Mouse (Mus musculus) lung, postnatal 36 days (tissue): Measurements from ENCODE around the gene Gpx3.

ENCODE experiments used
- DNase-seq: peaks from one replicate; pipeline ENCODE4 v3.0.0; 2022; ENCODE audit warnings: mixed read lengths

The Gpx3 gene

DNA sequence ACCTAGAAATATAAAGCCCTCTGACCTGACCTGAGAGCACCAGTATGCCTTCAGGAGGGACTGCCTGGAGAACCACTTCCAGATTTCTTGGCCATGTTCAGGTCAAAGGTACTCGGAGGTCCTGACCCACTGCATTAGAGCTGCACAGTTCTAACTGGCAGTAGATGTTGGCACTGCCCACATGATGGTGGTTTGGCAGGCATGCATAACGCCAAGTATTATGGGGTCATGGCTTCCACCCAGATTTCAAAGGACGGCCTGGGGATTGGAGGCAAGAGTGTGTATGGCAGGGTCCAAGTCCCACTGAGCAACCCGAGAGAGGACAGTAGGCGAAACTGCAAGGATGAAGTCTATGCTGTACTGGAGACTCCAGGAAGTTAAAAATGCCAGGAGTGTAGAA, 11.6 kb downstream of the Gpx3 start:
- DNase-seq, result no peak

DNA sequence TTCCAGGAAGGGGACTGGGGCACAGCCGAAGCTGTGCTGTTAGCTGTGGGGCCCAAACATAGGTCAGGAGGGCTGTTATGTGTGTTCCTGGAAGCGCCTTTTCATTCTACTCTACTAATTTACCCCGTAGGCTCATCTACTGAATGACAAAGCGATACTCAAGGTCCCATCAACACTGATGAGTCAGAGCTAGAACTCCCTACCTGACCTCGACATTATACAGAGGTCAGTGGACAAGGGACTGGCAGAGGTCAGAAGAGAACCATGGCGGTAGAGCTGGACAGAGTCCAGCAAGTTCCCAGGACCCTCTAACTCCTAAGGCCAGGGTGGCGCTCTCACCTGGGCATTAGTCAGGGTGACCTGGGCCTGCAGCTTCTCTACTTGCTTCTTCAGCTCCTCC, 15.2 kb downstream of the Gpx3 start:
- no peak for DNase-seq

GRCm38 (mm10) chr11:54918273-54918672, 16.0 kb downstream of the Gpx3 start:
- no peak for DNase-seq

- DNase-seq, result no peak
These were observed 18.1 kb downstream of the Gpx3 start for GRCm38 (mm10) chr11:54920127-54920972.

DNA sequence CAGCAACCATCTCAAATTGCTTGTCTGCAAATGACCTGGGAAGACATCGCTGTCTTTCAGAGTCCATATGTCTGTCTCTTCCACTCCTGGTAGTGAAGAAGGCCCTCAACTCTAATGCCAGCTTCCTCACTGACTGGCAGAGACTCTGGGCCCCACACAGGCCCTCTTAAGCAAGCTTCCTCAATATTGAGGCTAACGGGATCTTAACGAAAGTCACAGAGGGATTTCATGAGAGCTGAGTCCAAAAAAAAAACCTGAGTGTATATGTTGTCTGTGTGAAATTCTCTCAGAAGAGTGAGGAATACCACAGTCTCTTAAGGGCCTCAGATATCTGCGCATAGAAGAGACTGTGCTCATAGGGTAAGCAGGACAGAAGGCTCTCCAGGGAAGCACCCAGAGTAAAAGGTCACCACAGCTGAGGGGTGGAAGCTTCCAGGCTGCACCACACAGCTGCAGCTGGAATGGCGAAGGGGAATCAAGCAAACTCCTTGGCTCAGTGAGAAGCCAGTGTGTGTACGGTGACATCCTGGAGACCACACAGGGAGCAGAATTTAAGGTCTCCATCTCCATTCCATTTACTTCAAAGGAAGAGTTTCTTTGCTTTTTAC, 18.8 kb downstream of the Gpx3 start:
- no peak for DNase-seq

- no peak for DNase-seq
These were observed 19.5 kb downstream of the Gpx3 start for GRCm38 (mm10) chr11:54921798-54922197.

DNA sequence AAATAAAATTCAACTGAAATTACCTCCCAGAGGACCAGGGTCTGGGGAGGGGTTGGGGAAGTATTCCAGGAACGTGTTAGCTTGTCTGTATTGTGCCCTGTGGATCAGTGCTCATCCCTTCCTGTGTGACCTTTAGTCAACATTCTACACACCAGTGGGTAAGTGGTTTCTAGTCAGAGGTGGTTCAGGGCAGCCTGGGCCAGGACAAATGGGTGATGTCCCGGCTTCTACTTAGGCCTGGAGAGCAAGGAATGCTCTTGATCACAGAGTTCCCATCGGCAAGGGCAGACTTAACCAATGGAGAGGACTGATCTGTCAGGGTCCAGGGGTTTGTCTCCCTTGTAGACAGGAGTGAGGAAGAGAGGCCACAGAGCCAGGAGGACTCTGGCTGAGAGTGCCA, 20.2 kb downstream of the Gpx3 start:
- no peak for DNase-seq

GRCm38 (mm10) chr11:54924145-54924544, 21.9 kb downstream of the Gpx3 start:
- no peak for DNase-seq

DNA sequence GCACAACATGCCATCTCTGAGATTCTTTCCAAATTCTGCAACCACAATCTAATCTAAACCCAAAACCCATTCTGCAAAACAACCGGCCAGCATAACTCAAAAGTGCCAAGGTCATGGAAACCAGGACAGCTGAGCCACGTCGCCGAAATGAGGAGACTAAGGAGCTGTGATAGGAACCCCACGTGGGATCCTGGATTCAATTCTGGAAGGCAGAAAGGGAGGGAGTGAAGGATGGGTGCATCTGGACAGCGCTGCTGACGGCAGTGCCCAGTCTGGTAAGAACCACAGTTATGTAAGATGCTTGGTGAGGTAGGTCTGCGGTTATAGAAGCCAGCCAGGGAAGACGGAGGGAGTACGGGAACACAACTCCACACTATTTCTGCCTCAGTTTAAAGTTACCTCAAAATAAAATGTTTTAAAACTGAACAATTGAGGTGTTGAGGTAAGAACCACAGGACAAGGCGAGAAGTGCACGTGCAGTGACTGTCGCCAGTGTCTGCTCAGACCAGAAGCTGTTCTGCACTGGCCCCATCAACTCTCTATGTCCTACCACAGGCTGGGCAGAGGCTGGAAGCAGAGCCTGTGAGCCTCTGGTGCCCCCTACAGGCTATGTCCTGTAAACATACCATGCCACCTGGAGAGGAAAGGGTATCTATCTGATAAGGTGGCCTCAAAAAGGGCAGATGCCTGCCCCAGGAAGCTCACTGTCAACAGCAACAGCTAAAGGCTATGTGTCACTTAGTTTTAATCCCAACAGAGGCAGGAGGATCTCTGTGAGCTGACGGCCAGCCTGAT, 25.3 kb downstream of the Gpx3 start:
- DNase-seq, result peak; percentile 80

DNA sequence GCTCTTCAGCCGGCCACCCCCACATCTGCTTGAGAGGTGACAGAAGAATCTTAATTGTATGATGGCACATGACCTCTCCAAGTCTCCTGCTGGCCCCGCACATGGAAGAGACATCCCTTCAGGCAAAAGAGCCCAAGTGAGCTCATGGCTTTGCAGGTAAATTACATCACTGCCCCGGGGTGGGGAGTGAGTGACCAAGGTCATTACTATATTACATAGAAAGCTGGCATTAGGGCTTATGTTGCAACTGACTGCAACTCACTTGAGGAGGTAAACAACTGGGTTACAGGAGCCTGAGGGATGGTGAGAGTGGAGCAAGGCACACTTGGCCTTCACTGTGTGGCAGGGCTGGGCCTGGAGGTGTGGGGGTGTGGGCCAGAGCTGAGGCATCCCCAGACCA, 26.0 kb downstream of the Gpx3 start:
- DNase-seq, result no peak

DNA sequence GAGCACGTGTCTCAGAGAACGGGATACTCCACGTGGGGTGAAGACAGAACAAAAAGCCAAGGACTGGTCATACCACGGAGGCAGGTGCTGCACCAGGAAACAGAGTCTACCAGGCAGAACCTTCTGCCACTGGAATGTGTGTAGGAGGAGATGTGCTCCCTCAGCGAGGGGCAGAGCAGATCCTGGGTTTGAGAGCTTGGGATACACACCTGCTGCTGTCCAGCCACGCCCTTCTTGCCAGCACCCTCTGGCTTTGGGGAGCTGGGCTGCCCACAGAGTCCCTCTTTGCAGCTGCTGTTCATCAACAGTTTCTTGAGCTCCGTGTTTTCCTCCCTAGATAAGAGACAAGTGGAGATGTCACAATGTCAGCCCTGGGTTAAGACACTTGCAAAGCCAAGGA, 26.6 kb downstream of the Gpx3 start:
- DNase-seq, result no peak

- DNase-seq, result peak; percentile 60
These were observed 27.0 kb downstream of the Gpx3 start for GRCm38 (mm10) chr11:54929290-54929689.

- no peak for DNase-seq
These were observed 27.5 kb downstream of the Gpx3 start for GRCm38 (mm10) chr11:54929744-54930143.

DNA sequence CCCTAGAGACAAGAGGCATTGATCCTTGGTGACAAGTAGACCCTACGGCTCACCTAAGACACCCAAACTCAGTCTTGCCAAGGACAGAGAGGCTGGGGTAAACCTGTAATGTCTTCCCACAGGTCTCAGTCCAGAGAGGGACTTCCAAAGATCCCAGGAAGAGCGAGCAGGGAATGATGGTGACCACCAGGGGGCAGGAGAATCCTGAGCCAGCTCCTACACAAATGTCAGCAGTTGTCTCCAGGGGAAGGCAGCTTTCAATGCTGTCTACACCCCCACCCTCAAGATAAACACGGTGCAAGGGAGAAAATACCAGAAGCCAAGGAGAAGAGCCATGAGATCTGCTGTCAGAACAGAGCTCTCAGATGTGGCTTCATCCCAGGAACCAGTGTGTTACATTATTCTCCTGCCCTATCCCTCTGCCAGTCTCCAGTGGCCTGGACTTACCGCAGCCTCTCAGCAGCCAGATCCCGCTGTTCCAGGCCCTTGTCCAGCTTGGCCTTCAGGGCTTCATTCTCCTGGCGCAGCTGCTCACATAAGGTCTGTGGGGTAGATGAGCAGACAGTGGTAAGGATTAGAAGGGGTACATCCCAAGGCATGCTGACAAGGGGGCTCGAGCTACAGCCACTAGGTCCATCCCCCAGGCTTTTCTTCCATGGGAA, 28.2 kb downstream of the Gpx3 start:
- peak; percentile 70 for DNase-seq

DNA sequence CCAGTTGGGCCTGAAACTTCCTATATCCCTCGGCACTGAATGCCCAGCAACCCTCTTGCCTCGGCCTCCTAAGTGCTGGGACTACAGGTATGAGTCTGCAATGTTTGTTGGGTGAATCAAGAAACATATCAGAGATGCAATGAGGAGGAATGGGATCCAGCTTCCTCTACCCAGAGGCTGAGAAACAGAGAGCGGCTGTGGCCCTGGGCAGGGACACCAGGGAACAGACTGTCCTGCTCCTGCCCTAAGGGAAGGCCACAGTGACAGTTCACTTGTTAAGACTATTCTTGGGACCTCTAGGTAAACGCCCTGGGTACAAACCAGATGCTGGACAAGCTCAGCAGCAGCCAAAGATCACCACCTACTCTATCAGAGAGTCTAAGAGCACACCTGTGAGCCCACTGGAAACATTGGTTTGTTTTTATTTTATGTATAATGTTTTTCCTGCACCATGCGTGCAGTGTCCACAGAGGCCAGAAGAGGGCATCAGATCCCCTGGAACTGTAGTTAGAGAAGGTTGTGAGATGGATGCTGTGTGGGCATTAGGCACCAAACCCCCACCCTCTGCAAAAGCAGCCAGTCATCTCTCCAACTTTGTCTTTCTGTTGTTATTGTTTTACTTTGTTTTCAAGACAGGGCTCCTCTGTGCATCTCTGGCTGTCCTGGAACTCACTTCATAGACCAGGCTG, 29.3 kb downstream of the Gpx3 start:
- peak; percentile 80 for DNase-seq

GRCm38 (mm10) chr11:54932540-54932939, 30.3 kb downstream of the Gpx3 start:
- DNase-seq, result no peak

- no peak for DNase-seq
These were observed 31.9 kb downstream of the Gpx3 start for GRCm38 (mm10) chr11:54934198-54934597.

DNA sequence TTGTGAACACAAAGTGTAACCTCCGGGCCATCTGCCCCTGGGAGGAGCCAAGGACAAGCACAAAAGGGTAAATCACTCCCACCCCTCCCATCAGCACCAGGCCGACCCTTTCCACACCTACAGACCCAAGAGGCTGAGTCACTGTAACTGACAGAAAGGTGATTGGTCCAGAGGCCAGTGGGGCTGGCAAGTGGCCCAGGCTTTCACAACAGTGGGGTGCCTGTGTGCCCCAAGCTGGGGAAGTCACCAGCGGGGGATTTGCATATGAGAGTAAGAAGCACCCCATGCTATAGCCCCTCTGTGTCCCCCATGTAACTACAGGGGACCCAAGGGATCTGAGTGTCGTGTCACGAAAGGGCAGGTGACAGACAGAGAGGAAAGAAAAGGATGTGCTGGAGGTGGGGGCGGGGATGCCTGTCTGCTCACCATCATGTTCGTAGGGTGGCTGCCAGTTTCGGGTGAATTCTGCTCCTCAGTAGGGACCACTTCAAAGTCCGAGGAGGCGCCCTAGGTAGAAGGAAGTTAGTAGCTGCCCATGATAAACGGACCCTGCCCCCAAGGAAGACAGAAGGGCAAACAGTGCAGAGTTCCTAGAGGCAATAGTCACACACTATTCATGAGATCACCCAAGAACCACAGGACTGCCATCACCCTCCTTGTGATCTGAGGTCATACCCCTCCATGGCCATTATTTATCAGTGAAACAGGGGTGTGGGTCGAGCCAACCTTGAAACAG, 34.0 kb downstream of the Gpx3 start:
- peak; percentile 75 for DNase-seq

- DNase-seq, result no peak
These were observed 34.5 kb downstream of the Gpx3 start for GRCm38 (mm10) chr11:54936771-54937140.

DNA sequence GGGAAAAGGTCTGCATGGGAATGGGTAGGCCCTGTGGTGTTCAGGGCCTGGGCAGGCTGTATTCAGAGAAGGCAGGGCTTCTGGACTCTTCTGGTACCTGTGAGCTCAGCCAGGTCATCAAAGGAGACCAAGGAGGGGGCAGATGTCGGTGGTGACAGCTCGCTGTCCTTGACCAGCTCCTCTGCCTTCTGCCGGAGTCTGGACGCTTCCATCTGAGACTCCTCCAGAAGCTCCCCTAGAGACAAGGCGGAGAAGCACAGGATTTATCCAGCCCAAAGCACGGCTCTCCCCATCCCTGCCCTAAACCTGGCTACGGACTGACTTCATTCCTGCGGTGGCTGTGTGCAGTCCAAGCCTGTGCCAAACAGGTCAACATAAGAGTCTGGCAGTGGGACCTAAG, 37.2 kb downstream of the Gpx3 start:
- DNase-seq, result no peak

DNA sequence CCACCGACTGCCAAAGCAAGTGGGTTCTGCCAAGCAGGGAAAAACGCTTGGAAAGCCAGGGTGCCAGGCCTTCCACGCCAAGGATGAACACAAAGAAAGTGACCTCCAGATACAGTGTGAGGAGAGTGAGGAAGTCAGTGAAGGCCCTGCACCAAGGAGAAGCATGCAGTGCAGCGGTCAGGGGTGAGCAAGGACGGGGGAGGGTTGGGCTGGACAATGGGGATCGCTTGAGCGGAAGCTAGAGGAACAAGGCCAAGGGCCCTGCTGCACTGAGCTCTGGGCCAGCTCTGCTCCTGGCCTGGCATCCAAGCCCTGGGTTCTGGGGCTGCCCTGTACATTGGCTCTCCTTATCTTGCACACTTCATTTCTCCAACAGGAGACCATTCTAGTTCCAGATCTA, 37.8 kb downstream of the Gpx3 start:
- DNase-seq, result no peak

DNA sequence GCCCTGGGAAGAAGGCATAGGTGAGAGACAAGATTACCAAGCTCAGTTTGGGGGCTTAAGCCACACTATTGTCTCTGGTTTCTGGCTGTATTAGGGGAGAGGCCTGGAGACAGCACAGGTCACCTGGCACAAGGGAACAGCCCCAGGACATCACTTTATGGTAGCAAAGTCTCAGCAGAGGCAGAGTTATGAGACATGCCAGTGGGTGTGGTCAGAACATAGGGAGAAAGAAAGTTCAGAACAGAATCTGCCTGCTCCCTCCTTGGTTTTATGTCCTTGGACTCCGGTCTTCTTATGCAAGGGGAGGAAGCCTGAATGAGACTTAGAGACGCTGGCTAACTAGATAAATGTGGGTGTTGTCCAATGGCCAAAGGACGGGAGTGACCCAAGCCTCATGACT, 42.4 kb downstream of the Gpx3 start:
- no peak for DNase-seq
